Comparison of ENCODE assay signal across 18 mouse cellular contexts in genomic region chr7:49029282-49030012, GRCm38 (mm10).
DNase-seq lines count a peak whose midpoint lies in the region; ATAC-seq lines count a peak whose summit lies in the region.
"Had no signal": no experiment of that assay in that cellular context is flagged by ENCODE, and none has a peak within 500 bp of the region (broad histone marks: within the 10 kb centered on the region; RNA-seq: fewer than 3 reads in every experiment).

No protein-coding gene starts in this region.

- H3K9me3 ChIP-seq in kidney, embryonic 14.5 days (ENCODE audit: control insufficient read depth, low read length): no peaks in the 10 kb centered on the region
- no peaks in the 10 kb centered on the region for H3K9me3 ChIP-seq in embryonic facial prominence, embryonic 14.5 days (ENCODE audit: control insufficient read depth, low read length)
- H3K9me3 ChIP-seq in hindbrain, embryonic 13.5 days: no peaks in the 10 kb centered on the region
- H3K9me3 ChIP-seq in midbrain, embryonic 16.5 days (replicated peaks; ENCODE audit: control insufficient read depth, low read length, poor library complexity, severe bottlenecking): no peaks in the 10 kb centered on the region
- H3K9me3 ChIP-seq: embryonic facial prominence, embryonic 13.5 days; intestine, embryonic 15.5 days; limb, embryonic 12.5 days; liver, embryonic 15.5 days had no signal

- no peaks in the 10 kb centered on the region for H3K4me1 ChIP-seq in kidney, embryonic 14.5 days (ENCODE audit: control insufficient read depth, insufficient read depth, low read length)
- no peaks in the 10 kb centered on the region for H3K4me1 ChIP-seq in embryonic facial prominence, embryonic 14.5 days (ENCODE audit: control insufficient read depth, insufficient read depth, low read length)
- H3K4me1 ChIP-seq in hindbrain, embryonic 13.5 days (replicated peaks): peaks cover 47% of the 10 kb centered on the region
- no peaks in the 10 kb centered on the region; the same call in 1 of the 2 replicates for H3K4me1 ChIP-seq in midbrain, embryonic 16.5 days (ENCODE audit: control insufficient read depth, insufficient read depth, low read length)
- H3K4me1 ChIP-seq: embryonic facial prominence, embryonic 13.5 days; intestine, embryonic 15.5 days; liver, embryonic 15.5 days had no signal

- DNase-seq in kidney, postnatal 10 days: no peak
- peak; percentile 45 for DNase-seq in embryonic facial prominence, embryonic 14.5 days (ENCODE audit: low spot score)
- no peak for DNase-seq in c-Kit-positive CD71-positive TER-119-positive erythroid progenitor cells, embryonic 14.5 days (ENCODE audit: low spot score)
- no peak for DNase-seq in T-cell, adult 2 months (ENCODE audit: low spot score)
- DNase-seq: cerebellum, adult 9-11 months; gastrocnemius, postnatal 25 days; kidney, postnatal 14 days; lung, postnatal 36 days; right cerebral cortex, postnatal 4 days; thymus, postnatal 14 days had no signal

- no peak overlapping the region for H3K9ac ChIP-seq in kidney, embryonic 14.5 days (ENCODE audit: low read depth, low read length)
- no peak overlapping the region for H3K9ac ChIP-seq in embryonic facial prominence, embryonic 14.5 days (ENCODE audit: low read depth, low read length)
- no peak overlapping the region for H3K9ac ChIP-seq in hindbrain, embryonic 13.5 days
- H3K9ac ChIP-seq in midbrain, embryonic 16.5 days (ENCODE audit: low read depth, low read length): no peak overlapping the region
- H3K9ac ChIP-seq: embryonic facial prominence, embryonic 13.5 days; intestine, embryonic 15.5 days; limb, embryonic 12.5 days; liver, embryonic 15.5 days had no signal

- H3K27ac ChIP-seq in kidney, embryonic 14.5 days (ENCODE audit: low read depth, low read length): no peak overlapping the region
- no peak overlapping the region for H3K27ac ChIP-seq in embryonic facial prominence, embryonic 14.5 days (replicated peaks; ENCODE audit: low read depth, low read length)
- peak overlapping the region; percentile 52 for H3K27ac ChIP-seq in hindbrain, embryonic 13.5 days
- no peak overlapping the region for H3K27ac ChIP-seq in midbrain, embryonic 16.5 days (ENCODE audit: low read length)
- H3K27ac ChIP-seq: embryonic facial prominence, embryonic 13.5 days; intestine, embryonic 15.5 days; limb, embryonic 12.5 days; liver, embryonic 15.5 days had no signal

- H3K36me3 ChIP-seq in kidney, embryonic 14.5 days (ENCODE audit: control insufficient read depth, insufficient read depth, low read length): no peaks in the 10 kb centered on the region
- no peaks in the 10 kb centered on the region for H3K36me3 ChIP-seq in embryonic facial prominence, embryonic 14.5 days (ENCODE audit: control insufficient read depth, insufficient read depth, low read length)
- no peaks in the 10 kb centered on the region for H3K36me3 ChIP-seq in hindbrain, embryonic 13.5 days
- no peaks in the 10 kb centered on the region for H3K36me3 ChIP-seq in midbrain, embryonic 16.5 days (ENCODE audit: control insufficient read depth, insufficient read depth, low read length)
- H3K36me3 ChIP-seq: embryonic facial prominence, embryonic 13.5 days; intestine, embryonic 15.5 days; limb, embryonic 12.5 days; liver, embryonic 15.5 days had no signal

- H3K4me2 ChIP-seq in kidney, embryonic 14.5 days (replicated peaks; ENCODE audit: low read depth, low read length): no peak overlapping the region
- no peak overlapping the region for H3K4me2 ChIP-seq in embryonic facial prominence, embryonic 14.5 days (ENCODE audit: low read depth, low read length)
- no peak overlapping the region for H3K4me2 ChIP-seq in hindbrain, embryonic 13.5 days
- no peak overlapping the region for H3K4me2 ChIP-seq in midbrain, embryonic 16.5 days (ENCODE audit: low read length)
- H3K4me2 ChIP-seq: embryonic facial prominence, embryonic 13.5 days; intestine, embryonic 15.5 days; limb, embryonic 12.5 days; liver, embryonic 15.5 days had no signal

- ATAC-seq in kidney, embryonic 14.5 days (ENCODE audit: low FRiP score, low TSS enrichment): peak; percentile 57; the same call in 1 of the 2 replicates
- peak; percentile 67; the same call in 1 of the 2 replicates for ATAC-seq in embryonic facial prominence, embryonic 14.5 days (ENCODE audit: low read depth)
- ATAC-seq in hindbrain, embryonic 13.5 days (ENCODE audit: low FRiP score): peak; percentile 59; the same call in 1 of the 2 replicates
- ATAC-seq in midbrain, embryonic 16.5 days: peak; percentile 61
- ATAC-seq: forebrain, embryonic 14.5 days; intestine, embryonic 15.5 days had no signal

- WGBS in kidney, embryonic 14.5 days: 45% methylated on average over 10 of the region's 10 CpGs
- 39% methylated on average over 10 of the region's 10 CpGs for WGBS in embryonic facial prominence, embryonic 14.5 days
- WGBS in hindbrain, embryonic 13.5 days: 36% methylated on average over 10 of the region's 10 CpGs
- 33% methylated on average over 10 of the region's 10 CpGs for WGBS in midbrain, embryonic 16.5 days

- no peak overlapping the region for H3K4me3 ChIP-seq in kidney, embryonic 14.5 days (ENCODE audit: low read length)
- no peak overlapping the region for H3K4me3 ChIP-seq in embryonic facial prominence, embryonic 14.5 days (ENCODE audit: low read depth, low read length)
- H3K4me3 ChIP-seq in hindbrain, embryonic 13.5 days: no peak overlapping the region
- no peak overlapping the region for H3K4me3 ChIP-seq in midbrain, embryonic 16.5 days (ENCODE audit: low read depth, low read length)
- H3K4me3 ChIP-seq: embryonic facial prominence, embryonic 13.5 days; intestine, embryonic 15.5 days; limb, embryonic 12.5 days; liver, embryonic 15.5 days had no signal

- H3K27me3 ChIP-seq in kidney, embryonic 14.5 days (ENCODE audit: control insufficient read depth, insufficient read depth, low read length): no peaks in the 10 kb centered on the region
- H3K27me3 ChIP-seq in embryonic facial prominence, embryonic 14.5 days (replicated peaks; ENCODE audit: control insufficient read depth, insufficient read depth, low read length): no peaks in the 10 kb centered on the region
- no peaks in the 10 kb centered on the region for H3K27me3 ChIP-seq in hindbrain, embryonic 13.5 days
- no peaks in the 10 kb centered on the region for H3K27me3 ChIP-seq in midbrain, embryonic 16.5 days (ENCODE audit: control insufficient read depth, insufficient read depth, low read depth, low read length)
- H3K27me3 ChIP-seq: intestine, embryonic 15.5 days; limb, embryonic 12.5 days had no signal
